Mouse (Mus musculus) olfactory bulb, adult 2 months (tissue): Measurements from ENCODE around the gene Atp8a2.

Source experiments
- CTCF ChIP-seq: fragments of 200-500 bp; IDR thresholded peaks from 2 replicates; pipeline ENCODE4 v1.5.1; 2012; ENCODE audit warnings: low read depth, mild to moderate bottlenecking, low read length, moderate library complexity; ENCODE audit not compliant: insufficient read depth
- POLR2A ChIP-seq: fragments of 200-500 bp; IDR thresholded peaks from 2 replicates; pipeline ENCODE4 v1.6.1; 2012; ENCODE audit warnings: mild to moderate bottlenecking, low read depth, low read length, moderate library complexity; ENCODE audit not compliant: insufficient read depth

- no peak for TF ChIP-seq POLR2A
- no peak for TF ChIP-seq CTCF
Measured at GRCm38 (mm10) chr14:59893971-59894370, 303.0 kb downstream of the Atp8a2 start.
